Mouse (Mus musculus) brain, embryonic 18.5 days (tissue): ENCODE data around the gene Grin3b.

Source experiments
- DNase-seq: peaks from one replicate; pipeline ENCODE4 v3.0.0-alpha.2; 2012; ENCODE audit warnings: low read depth, low spot score

The Grin3b gene

DNA sequence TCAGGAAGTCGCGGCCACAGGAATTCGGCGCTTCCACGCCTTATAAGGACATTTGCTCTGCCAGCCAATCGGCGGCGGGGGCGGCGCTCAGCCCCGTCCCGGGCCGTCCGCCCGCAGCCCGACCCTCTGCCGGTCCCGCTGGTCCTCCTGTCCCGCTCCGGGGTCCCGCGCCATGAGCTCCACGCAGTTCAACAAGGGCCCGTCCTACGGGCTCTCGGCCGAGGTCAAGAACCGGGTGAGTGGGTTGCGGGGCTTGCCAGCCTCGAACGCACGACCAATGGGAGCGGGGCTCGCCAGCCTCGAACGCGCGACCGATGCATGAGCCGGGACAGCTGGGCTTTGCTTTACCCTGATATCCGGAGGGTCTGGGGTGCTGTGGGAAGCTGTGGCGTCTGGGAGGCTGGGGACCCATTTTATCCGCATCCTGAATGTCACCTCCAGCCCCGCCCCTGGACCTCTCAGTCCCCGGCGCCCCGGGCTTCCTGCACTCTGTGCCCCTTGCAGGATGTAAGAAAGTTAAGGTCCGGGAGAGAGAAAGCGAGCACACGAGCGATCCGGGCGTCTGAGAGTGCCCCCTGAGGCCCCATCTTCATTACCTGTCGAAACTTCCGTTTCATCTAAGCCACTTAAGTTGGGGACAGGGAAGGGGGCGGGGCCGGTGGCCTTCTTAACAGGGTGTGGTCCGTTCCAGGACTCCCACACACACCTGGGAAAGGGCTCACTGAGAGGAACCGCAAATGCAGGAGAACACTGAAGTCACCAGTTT, 18.2 kb downstream of the Grin3b start, which contains the start of gene Cnn2:
TSS of gene Cnn2 (plus strand) at position 79 of the 766 bp plus-strand sequence.
- no peak for DNase-seq

DNA sequence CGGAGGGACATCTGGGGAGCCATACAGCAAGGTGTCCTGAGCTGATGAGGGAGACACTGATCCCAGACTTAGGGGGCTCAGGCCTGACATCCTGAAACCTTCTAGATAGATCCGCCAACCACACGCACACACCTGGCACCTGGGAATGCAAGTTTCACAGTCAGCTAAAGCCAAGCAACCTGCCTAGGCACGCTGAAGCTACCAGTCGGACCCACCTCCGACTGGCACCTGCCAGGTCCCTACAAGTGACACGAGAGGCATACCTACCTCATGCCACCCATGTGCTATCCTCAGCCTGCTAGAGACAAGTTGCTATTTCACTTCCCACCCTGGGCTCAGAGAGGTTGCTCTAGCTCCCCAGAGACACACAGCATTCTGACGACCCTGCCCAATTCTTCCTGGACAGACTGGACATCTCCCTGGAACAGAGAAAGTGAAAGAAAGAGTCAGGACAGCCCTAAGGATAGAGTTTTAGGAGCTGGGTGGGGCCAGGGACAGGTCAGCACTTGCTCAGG, 18.8 kb downstream of the Grin3b start:
- DNase-seq: no peak

GRCm38 (mm10) chr10:79989870-79990269, 19.4 kb downstream of the Grin3b start:
- DNase-seq: no peak

GRCm38 (mm10) chr10:79991099-79991498, 20.6 kb downstream of the Grin3b start:
- no peak for DNase-seq

- DNase-seq: no peak
These were observed 21.0 kb downstream of the Grin3b start for GRCm38 (mm10) chr10:79991548-79991947.

- no peak for DNase-seq
These were observed 24.0 kb downstream of the Grin3b start for GRCm38 (mm10) chr10:79994397-79995115.

DNA sequence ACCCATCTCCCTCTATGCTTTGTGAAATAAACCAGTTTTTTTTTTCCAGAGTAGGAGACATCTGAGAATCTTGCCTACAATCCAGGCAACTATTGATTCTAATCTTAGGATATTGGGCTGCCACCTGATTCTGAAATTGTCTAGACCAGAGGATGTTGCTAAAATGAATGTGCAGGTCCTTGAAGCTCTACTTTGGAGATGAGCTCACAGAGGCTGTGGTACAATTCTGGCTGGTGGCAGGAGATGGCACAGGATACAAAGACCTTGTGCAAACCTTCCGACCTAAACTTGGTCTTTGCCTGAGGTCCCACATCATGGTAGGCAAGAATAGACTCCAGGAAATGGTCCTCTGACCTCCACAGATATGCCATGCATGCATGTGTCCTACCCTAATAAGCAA, 25.1 kb downstream of the Grin3b start:
- DNase-seq: no peak

- peak; percentile 82 for DNase-seq
These were observed 25.9 kb downstream of the Grin3b start, which contains the start of gene Abca7 for GRCm38 (mm10) chr10:79996272-79997033. Gene Abca7 (plus strand): TSS chr10:79996494.

DNA sequence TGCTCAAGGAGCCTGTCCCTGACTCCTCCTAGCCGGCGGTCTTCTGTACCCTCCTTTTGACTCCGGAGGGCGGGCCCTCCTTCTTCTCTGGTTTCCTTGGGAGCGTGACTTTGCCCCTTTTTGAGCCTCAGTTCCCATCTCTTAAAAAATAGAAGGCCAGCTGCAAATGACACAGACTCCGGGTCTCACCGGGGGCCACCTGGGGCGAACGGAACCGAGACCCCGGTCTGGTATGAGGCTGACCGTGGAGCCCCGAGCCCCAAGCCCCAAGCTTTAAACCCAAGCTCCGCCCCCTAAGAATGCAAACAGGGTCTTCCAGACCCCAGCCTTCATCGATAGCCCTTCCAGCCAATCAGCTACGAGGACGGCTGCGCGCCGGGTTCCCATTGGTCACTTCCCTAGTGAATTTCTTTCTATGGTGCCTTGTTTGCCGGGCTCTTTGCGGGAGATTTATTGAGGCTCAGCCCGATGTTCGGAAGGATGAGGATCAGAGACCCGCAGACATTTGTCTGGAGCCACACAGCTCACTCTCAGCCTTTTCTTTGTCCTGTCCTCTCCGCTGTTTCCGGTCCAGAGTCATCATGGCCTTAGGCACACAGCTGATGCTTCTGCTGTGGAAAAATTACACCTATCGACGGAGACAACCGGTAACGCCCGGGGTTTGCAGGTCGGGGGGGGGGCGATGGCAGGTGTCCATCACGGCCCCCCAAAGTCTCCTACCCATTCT, 26.7 kb downstream of the Grin3b start:
- DNase-seq: peak; percentile 72

- no peak for DNase-seq
These were observed 27.3 kb downstream of the Grin3b start for GRCm38 (mm10) chr10:79997819-79998218.

GRCm38 (mm10) chr10:80001945-80002344, 31.4 kb downstream of the Grin3b start:
- DNase-seq: no peak

- DNase-seq: no peak
These were observed 32.3 kb downstream of the Grin3b start for GRCm38 (mm10) chr10:80002829-80003228.

- DNase-seq: no peak
These were observed 33.1 kb downstream of the Grin3b start for GRCm38 (mm10) chr10:80003374-80004232.

- DNase-seq: no peak
These were observed 33.8 kb downstream of the Grin3b start for GRCm38 (mm10) chr10:80004233-80004705.

DNA sequence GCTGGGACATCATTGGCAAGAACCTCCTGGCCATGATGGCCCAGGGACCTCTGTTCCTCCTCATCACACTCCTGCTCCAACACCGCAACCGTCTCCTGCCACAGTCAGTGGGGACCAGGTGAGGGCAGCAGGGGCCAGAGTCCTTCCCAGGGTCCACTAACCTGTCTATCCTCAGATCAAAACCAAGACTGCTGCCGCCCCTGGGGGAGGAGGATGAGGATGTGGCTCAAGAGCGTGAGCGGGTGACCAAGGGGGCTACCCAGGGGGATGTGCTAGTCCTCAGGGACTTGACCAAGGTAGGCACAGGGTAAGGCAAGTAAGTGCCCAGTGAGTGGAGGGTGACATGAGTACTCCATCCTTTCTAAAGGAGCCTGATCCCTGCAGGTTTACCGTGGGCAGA, 41.2 kb downstream of the Grin3b start:
- DNase-seq: no peak

GRCm38 (mm10) chr10:80013609-80014008, 43.1 kb downstream of the Grin3b start:
- no peak for DNase-seq

GRCm38 (mm10) chr10:80014484-80015290, 44.2 kb downstream of the Grin3b start:
- no peak for DNase-seq

DNA sequence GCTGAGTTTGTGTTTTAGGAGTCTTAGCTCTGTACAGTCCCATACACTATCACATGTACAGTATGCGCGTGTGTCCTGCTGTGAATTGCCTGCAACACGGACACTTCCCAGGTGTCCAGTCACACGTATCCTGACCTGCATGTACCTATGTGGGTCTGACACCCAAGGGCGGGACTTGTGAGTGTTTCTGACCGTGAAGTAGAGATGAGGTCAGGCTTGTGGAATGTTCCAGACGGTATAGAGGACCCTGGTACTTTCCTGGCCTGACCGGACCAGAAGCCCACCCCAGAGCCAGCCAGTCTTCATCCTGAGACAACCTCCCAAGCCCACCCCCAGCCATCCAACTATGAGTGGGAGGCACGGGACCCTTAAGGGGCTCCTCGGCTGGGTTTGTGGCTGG, 45.1 kb downstream of the Grin3b start:
- DNase-seq: no peak

DNA sequence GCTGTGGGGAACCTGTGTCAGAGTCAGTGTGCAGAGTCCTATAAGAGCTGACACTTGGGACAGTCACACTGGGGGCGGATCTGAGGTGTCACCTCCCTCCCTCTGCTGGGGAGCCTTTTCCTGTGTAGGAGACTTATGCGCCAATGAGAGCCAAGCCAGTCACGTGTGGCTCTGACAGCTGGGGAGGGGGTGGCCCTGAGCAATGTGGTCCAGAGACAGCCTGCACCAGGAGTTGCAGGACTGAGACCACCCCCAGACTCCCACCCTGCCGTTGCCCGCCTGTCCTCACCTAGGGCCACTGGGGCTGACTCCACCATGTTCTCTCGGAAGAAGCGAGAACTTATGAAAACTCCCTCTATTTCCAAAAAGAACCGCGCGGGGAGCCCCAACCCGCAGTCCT, 46.0 kb downstream of the Grin3b start, which contains the start of gene Arhgap45:
TSS of gene Arhgap45 (plus strand) at position 143 of the 400 bp plus-strand sequence.
- no peak for DNase-seq
